Mouse (Mus musculus) cerebellum, adult 2 months (tissue): ENCODE measurements around the gene Pgpep1.

ENCODE experiments used
- CTCF ChIP-seq: fragments of 200-500 bp; IDR thresholded peaks from 2 replicates; pipeline ENCODE4 v1.5.1; 2011; ENCODE audit warnings: low read depth, mild to moderate bottlenecking, control low read depth, low read length, moderate library complexity, borderline replicate concordance; ENCODE audit not compliant: insufficient read depth
- POLR2A ChIP-seq: fragments of 200-500 bp; IDR thresholded peaks from 2 replicates; pipeline ENCODE4 v1.6.1; 2011; ENCODE audit warnings: low read length, control low read depth, borderline replicate concordance; ENCODE audit not compliant: insufficient read depth

- TF ChIP-seq CTCF (no peak), POLR2A (no peak)
These were observed 35.3 kb upstream of the Pgpep1 start for GRCm38 (mm10) chr8:70695318-70696018.
